Mouse (Mus musculus) thymus, adult 18-20 months (tissue): ENCODE measurements around the gene Bloc1s1.

ENCODE experiments used
- DNase-seq, 2 experiments: peaks; one replicate each; pipeline ENCODE4 v3.0.0; 2022; ENCODE audit warnings: mixed read lengths in 2 of 2

Bloc1s1 gene

DNA sequence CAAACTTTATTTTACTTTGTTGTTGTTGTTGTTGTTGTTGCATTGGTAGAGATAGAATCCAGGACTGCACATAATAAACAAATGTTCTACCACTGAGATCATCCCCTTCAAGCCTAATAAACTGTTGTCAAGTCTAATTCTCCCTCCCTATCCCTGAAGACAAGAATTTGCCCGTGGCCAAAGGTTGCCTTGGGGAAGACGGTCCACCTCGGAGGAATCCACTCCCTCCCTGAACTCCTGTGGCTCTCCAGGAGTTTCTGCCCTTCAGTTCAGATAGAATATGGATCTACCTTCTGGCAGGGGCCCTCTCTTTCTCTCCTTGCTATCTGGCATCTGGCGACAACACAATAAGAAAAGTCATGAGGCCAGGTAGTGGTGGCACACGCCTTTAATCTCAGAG, 19.0 kb downstream of the Bloc1s1 start:
- DNase-seq: no peak

DNA sequence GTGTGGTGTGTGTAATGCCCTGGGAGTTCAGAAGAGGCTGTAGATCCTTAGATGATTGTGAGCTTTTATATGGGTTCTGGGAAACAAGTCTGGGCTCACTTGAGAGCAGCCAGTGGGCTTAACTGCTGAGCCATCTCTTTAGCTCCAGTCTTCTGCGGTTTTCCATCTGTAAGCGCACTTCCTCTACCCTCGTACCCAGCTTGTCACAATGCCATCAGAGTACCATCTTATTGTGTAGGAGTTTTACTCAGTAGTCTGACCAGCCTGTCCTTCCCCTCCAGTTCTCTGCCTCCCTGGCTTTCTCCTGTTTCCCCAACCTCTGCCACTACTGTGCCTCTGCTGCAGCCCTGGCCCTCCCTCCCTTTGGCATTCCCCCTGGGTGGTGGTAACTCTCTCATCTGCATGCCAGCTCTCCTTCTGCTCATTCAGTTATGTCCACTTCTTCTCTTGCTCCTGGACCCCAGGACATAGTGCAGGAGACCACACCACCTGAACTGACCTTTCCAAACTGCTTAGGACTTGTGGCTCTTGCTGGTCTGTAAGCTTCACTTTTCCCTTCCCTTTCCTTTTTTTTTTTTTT, 21.3 kb downstream of the Bloc1s1 start:
- no peak for DNase-seq

DNA sequence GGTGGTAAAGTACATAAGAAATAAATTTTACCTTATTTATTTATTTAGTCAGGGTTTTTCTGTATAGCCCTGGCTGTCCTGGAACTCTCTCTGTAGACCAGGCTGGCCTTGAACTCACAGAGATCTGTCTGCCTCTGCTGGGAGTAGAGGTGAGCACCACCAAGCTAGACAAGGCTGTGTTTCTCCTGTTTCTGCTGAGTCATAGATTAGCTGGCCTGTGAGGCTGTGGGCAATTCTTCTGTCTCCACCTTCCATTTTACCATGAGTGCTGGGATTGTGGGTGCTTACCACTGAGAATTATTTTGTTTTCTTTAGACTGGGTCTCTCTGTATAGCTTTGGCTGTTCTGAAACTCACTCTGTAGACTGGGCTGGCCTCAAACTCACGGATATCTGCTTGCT, 22.4 kb downstream of the Bloc1s1 start:
- DNase-seq: no peak

- DNase-seq: no peak
These were observed 23.1 kb downstream of the Bloc1s1 start, which contains the start of gene Cd63 for GRCm38 (mm10) chr10:128900698-128901097. Gene Cd63, plus strand, starts transcription at chr10:128900989.

DNA sequence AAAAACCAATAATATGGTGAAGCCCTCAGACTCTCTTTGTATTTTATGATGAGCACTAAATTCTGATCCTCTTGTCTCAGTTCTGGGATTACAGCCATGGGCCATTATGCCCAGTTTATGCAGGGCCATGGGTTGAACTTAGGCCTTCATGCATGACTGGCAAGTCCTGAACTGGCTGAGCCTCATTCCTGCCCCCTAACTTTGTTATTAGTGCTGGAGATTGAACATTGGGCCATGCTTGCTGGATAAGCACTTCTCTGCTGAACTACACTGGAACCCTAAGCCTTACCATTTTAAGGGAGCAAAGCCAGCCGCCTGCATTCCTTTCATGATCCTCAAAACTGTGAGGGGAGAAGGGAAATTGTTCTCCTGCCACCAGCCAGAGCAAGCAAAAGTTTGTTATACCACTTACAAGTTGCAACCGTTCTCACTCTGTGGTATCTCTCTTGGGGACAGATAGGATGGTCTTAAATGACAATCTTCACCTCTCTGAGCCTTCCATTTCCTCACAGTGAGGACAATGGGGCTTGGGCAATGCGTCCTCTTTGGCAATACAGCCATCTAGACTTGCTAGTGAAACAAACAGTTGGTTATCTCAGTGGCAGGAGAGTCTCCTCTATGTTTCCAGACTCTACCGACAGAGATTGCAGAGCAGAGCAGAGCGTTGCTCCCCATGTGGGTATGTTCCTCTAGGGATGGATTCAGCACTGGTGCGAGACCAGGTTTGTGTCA, 23.9 kb downstream of the Bloc1s1 start:
- DNase-seq: no peak

GRCm38 (mm10) chr10:128897501-128897900, 26.3 kb downstream of the Bloc1s1 start:
- no peak for DNase-seq

DNA sequence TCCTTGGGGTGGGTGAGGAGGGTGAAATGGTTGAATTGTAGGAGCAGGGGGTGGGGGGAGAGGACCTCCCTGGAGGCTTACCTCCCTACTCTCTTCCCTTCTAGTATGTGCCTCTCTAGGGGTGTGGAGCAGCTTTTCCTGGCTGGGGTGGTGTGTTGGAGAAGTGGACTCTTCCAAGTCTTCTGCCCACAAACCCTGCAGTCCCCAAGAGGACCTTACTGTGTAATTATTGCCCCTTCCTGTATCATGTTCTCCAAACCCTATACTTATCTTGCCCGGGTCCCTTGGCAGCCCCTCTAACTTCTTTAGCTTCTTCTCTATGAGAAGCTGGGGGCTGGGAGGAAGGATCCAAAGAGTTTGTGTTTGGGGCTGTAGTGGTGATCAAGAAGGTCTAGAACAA, 27.0 kb downstream of the Bloc1s1 start:
- no peak for DNase-seq

DNA sequence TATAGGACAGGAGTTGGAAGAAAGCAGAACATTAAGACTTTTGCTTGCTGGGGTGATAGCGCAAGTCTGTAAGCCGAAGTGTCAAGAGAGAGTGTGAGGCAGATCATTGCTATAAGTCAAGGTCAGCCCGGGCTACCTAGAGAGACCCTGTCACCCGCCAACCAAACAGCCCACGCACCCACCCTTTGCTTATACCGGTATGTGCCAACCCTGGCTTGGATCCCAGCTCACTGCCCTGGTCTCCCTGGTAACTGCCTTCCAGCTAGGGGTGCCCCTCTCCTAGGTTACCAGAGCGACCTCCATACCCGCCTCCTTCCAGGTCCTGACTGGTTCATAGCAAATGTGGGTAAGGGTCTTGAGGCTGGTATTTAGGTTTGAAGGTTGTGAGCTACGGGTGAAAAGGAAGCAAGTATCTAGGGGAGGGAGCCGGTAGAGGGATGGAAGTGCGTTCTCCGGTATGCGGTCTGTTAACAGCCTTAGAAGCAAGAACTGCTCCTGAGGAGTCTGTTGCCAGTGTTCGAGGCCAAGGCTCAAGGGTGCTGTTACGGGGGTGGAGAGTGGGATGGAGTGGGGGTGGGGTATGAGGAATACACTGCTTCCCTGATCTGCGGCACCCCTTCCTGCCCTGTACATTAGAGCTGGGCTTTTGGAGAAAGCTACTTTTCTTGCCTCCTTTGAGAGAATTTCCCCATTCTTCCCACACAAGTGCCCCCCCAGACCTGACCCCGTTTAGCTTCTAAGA, 27.7 kb downstream of the Bloc1s1 start:
- DNase-seq: no peak

- DNase-seq: peak in 1 of 2 experiments; percentile 49
These were observed 28.4 kb downstream of the Bloc1s1 start for GRCm38 (mm10) chr10:128895437-128895836.

GRCm38 (mm10) chr10:128892246-128892645, 31.6 kb downstream of the Bloc1s1 start:
- no peak for DNase-seq

GRCm38 (mm10) chr10:128891296-128892094, 32.3 kb downstream of the Bloc1s1 start, which contains the start of gene Gdf11:
Gene Gdf11, minus strand, starts transcription at chr10:128891718.
- peak; percentile 55 to 66 for DNase-seq

DNA sequence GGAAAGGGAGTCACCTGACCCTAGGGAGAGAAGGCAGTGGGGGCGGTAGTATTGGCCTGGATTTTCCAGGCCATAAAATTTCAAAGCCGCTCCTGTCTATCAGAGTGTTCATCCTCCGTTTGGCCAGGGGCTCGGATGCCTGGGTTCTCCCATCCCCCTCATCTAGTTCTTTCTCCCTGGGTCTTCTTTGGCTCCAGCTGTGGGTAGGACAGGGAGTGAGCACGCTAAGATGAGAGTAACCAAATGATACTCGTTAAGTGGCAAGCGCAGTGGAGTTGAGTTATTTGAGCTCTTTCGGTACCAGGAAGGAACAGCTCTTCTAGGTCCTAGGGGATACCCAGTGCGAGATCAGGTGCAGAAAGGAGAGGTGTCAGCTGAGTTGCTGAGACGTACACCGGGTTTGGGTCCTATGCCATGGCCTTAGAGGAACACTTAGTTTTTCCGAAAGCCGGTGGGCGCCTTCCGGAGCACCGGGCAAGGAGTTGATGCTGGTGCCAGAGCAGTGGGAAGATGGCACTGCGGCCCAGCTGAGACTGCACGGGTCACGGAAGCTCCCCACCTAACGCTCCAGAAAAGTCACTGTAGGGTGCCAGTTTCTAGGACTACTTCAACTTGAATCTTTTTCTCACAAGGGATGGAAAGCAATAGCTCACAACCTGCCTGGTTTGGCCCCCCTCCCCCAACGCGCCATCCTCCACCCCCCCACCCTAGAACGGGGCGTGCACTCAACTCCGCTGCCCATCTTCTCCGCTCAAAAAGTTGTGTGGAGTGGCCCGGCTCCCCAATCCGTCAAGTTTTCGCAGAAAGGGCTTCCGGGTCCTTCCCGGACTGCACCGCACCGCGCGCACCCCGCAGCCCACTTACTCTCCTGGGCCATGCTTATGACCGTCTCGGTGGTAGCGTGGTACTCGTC, 33.2 kb downstream of the Bloc1s1 start:
- DNase-seq: no peak

DNA sequence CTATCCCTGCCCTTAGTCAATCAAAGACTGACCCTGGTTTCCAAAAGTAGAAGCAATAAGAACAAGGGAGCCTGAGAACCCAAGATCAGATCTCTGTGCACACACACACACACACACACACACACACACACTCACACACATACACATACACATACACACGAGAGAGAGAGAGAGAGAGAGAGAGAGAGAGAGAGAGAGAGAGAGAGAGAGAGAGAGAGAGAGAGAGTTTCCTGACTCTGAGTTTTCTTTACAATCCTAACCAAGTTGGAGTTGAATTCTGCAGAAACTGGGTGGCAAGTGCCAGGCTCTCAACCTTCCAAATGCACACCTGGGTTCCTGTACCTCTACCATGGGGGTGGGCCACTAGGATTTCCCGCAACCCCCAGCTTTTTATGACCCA, 34.0 kb downstream of the Bloc1s1 start:
- no peak for DNase-seq

DNA sequence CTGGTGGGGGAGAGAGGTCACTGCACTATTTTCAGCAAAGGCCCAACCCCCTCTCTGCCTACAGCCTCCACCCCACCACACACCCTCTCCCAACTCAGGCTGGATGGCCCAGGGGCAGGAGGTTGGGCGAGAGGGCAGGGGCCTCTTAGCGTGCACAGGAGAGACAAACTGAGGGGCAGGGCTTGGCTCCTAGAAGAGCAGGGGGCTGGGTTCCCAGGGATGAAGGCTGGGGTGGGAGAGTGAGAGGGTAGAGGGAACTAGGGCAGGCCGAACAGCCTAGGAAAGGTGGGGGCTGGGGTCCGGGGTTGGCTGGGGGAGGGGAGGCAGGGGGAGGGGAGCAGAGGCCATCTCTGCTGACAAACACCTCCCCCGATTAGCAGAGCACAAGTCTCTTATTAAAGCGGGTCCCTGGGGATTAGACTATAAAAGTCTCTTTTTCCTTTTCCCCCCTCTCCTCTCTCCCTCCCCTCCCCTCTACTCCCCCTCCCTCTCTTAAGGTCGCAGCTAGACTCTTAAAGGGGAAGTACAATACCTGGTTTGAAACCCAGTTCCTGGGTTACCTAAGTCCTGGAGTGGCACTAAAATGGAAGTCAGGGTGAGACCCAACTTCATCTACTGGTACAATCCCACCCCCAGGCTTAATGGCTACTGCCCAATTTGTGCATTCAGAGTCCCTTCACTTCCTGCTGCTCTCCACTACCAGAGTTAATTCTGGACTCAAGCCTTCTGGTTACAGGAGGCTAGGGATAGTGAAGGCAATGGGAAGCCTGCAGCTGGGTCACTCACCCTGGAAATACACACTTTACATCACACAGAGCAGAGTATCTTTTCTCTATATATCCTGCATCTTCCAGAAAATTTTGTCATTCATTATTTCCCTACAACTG, 34.7 kb downstream of the Bloc1s1 start:
- DNase-seq: no peak

- DNase-seq: no peak
These were observed 41.8 kb downstream of the Bloc1s1 start for GRCm38 (mm10) chr10:128882067-128882466.

DNA sequence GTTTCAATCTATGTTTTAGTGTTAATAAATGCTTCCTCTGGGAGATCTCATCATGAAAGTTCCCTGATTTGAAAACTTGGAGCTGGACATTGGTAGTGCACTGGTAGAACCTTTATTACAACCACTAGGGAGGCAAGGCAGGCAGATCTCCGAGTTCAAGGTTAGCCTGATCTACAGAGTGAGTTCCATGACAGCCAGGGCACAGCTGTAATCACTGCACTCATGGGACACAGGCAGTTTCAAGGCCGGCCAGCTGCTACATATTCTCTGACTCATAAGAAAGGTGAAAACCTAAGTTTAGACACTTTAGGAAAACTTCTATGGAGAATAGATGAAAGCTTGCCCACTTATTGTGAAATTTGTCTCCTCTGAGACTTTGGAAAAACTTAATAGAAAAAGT, 45.0 kb downstream of the Bloc1s1 start:
- DNase-seq: no peak

DNA sequence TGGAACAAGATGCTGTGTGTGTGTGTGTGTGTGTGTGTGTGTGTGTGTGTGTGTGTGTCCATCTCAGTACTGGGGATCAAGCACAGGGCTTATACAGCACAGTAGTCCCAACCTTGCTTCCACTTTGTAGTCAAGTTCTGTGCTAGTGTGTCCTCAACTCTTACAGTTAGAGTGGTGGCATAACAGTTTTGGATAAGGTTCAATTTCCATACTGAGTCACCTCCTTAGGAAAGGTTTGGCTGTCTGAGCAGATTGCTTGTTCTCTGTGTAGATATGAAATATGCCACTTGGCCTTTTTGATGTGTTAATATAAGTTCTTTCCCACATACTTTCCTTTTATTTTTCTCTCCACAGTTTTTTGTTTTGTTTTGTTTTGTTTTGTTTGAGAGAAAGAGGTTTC, 45.5 kb downstream of the Bloc1s1 start:
- no peak for DNase-seq

GRCm38 (mm10) chr10:128870341-128870740, 53.5 kb downstream of the Bloc1s1 start:
- no peak for DNase-seq
